Mouse (Mus musculus) intestine, embryonic 14.5 days (tissue): ENCODE results near the gene Ndn. TPM values are rescaled to one million over a fixed set of nuclear protein-coding genes. Genes with fewer than 3 reads are reported as not detected.

Experiments used
- ATAC-seq: fragments of 200-750 bp; cut with Nextera tagmentation; replicated peaks from 2 replicates; pipeline ENCODE4 v1.8.0; 2017; ENCODE audit warnings: low read depth, moderate number of reproducible peaks, moderate TSS enrichment, moderate library complexity; ENCODE audit not compliant: low FRiP score, low TSS enrichment
- DNase-seq: peaks from one replicate; pipeline ENCODE4 v3.0.0-alpha.2; 2018; ENCODE audit warnings: low spot score
- H3K27ac ChIP-seq: fragments of 300-500 bp; sonication (generic); 2 replicates; pipeline ENCODE4 v1.5.1; 2014; ENCODE audit warnings: low read depth, mild to moderate bottlenecking, control low read depth
- H3K27me3 ChIP-seq: fragments of 300-500 bp; sonication (generic); replicated peaks from 2 replicates; pipeline ENCODE4 v1.6.1; 2014; ENCODE audit warnings: low read length, control low read depth; ENCODE audit not compliant: control insufficient read depth, insufficient read depth
- H3K36me3 ChIP-seq: fragments of 300-500 bp; sonication (generic); 2 replicates; pipeline ENCODE4 v1.6.1; 2014; ENCODE audit warnings: low read length, control low read depth; ENCODE audit not compliant: control insufficient read depth, insufficient read depth
- H3K4me1 ChIP-seq: fragments of 300-500 bp; sonication (generic); replicated peaks from 2 replicates; pipeline ENCODE4 v1.6.1; 2014; ENCODE audit warnings: low read length, control low read depth, mixed read lengths; ENCODE audit not compliant: control insufficient read depth, insufficient read depth
- H3K4me2 ChIP-seq: fragments of 300-500 bp; sonication (generic); 2 replicates; pipeline ENCODE4 v1.6.1; 2014; ENCODE audit warnings: low read length
- H3K4me3 ChIP-seq: fragments of 300-500 bp; sonication (generic); 2 replicates; pipeline ENCODE4 v1.5.1; 2014; ENCODE audit warnings: low read depth, low read length, control low read depth, mixed read lengths
- H3K9ac ChIP-seq: fragments of 300-500 bp; sonication (generic); 2 replicates; pipeline ENCODE4 v1.6.1; 2014; ENCODE audit warnings: mild to moderate bottlenecking, low read length
- H3K9me3 ChIP-seq: fragments of 300-500 bp; sonication (generic); 2 replicates; pipeline ENCODE4 v1.6.1; 2016; ENCODE audit warnings: low read length, control low read depth; ENCODE audit not compliant: control insufficient read depth
- WGBS: fragments of 180-500 bp; shearing (Covaris S2); extraction: QIAGEN DNeasy Blood & Tissue Kit; methylation state at CpG from one replicate; pipeline ENCODE4 v1.1.7; 2014; 5-methylcytosine and 5-hydroxymethylcytosine counted together
- polyA plus RNA-seq: library from polyadenylated mRNA; unstranded; fragments of >200 nt; fragmentation: Nextera tagmentation; extraction: Ambion mirVana; gene quantifications from 2 replicates; pipeline ENCODE4 v1.2.1, GENCODE M21; 2014

Ndn gene
- 76.1 and 82.9 TPM in 2 replicates for polyA plus RNA-seq

- no peaks in the 10 kb centered on the region for H3K4me1 ChIP-seq
- no peak within 1 kb of the TSS for H3K4me3 ChIP-seq
- H3K36me3 ChIP-seq, result no peaks in the 10 kb centered on the region
- H3K9me3 ChIP-seq, result no peaks in the 10 kb centered on the region
- H3K27ac ChIP-seq, result no peak within 1 kb of the TSS
- no peak within 1 kb of the TSS for H3K4me2 ChIP-seq
- H3K9ac ChIP-seq, result no peak within 1 kb of the TSS
- 49% methylated on average over 1 of the region's 1 CpGs for whole genome bisulfite sequencing
- ATAC-seq, result no peak
- no peak for DNase-seq
- no peaks in the 10 kb centered on the region for H3K27me3 ChIP-seq
Observed at GRCm38 (mm10) chr7:62346269-62346668, at the start of gene Ndn. Gene Ndn (plus strand): TSS chr7:62346569.

GRCm38 (mm10) chr7:62302451-62302850 is 43.9 kb upstream of the Ndn start:
- H3K27ac ChIP-seq, result no peak overlapping the region
- no peaks in the 10 kb centered on the region for H3K36me3 ChIP-seq
- H3K9ac ChIP-seq, result no peak overlapping the region
- H3K4me2 ChIP-seq, result no peak overlapping the region
- H3K9me3 ChIP-seq, result no peaks in the 10 kb centered on the region
- 85% methylated on average over 3 of the region's 3 CpGs for WGBS
- H3K4me1 ChIP-seq, result no peaks in the 10 kb centered on the region
- H3K27me3 ChIP-seq, result no peaks in the 10 kb centered on the region
- ATAC-seq (no peak), DNase-seq (no peak)
- no peak overlapping the region for H3K4me3 ChIP-seq

GRCm38 (mm10) chr7:62306896-62307614 is 39.3 kb upstream of the Ndn start:
- Histone ChIP-seq H3K9ac (no peak overlapping the region), H3K4me3 (no peak overlapping the region), H3K27ac (no peak overlapping the region), H3K9me3 (no peaks in the 10 kb centered on the region), H3K27me3 (no peaks in the 10 kb centered on the region), H3K4me1 (no peaks in the 10 kb centered on the region), H3K36me3 (no peaks in the 10 kb centered on the region), H3K4me2 (no peak overlapping the region)
- 52% methylated on average over 6 of the region's 6 CpGs for WGBS
- ATAC-seq (no peak), DNase-seq (no peak)

DNA sequence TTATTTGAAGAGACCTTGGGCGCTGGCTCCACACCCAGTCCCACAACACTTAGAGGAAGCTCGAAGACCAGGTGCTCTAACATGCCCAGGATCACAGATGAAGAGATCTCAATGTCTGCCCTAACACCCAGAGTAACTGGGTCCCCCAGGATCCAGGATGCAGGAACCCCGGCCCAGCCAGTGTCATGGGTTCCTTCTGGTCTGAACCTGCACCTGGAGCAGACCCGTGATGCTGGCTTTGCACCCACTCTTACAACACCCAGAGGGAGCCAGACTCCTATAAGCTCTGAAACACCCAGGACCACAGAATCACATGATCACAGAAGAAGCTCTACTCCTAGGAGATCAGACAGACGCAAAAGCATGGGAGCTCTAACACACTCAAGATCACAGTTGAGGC is 29.6 kb upstream of the Ndn start:
- no peaks in the 10 kb centered on the region for H3K9me3 ChIP-seq
- no peak overlapping the region for H3K9ac ChIP-seq
- no peak overlapping the region for H3K4me2 ChIP-seq
- H3K27me3 ChIP-seq, result no peaks in the 10 kb centered on the region
- WGBS, result 74% methylated on average over 5 of the region's 5 CpGs
- ATAC-seq (no peak), DNase-seq (no peak)
- no peaks in the 10 kb centered on the region for H3K4me1 ChIP-seq
- no peak overlapping the region for H3K27ac ChIP-seq
- H3K36me3 ChIP-seq, result no peaks in the 10 kb centered on the region
- no peak overlapping the region for H3K4me3 ChIP-seq

DNA sequence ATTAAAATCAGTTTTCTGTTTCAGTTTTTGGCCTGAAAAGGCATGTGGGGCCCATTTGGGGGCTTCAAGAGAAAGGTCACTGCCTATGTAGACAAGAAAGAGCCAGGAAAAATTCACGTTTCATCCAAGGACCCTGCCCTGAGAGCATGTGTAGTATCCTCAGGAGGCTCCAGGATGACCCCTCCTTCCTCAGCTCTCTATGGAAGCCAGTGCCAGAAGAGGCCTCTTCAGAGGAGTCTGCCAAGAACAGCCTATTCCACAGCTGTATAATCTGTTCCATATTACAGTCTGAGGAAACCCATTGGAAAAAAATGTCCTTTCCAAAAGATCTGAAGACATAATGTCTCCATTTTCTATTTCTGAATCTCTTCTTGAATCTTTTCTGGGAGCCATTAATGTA is 958 bp upstream of the Ndn start:
- H3K27ac ChIP-seq, result no peak overlapping the region
- DNase-seq, result no peak
- WGBS, result 32% methylated on average over 1 of the region's 1 CpGs

DNA sequence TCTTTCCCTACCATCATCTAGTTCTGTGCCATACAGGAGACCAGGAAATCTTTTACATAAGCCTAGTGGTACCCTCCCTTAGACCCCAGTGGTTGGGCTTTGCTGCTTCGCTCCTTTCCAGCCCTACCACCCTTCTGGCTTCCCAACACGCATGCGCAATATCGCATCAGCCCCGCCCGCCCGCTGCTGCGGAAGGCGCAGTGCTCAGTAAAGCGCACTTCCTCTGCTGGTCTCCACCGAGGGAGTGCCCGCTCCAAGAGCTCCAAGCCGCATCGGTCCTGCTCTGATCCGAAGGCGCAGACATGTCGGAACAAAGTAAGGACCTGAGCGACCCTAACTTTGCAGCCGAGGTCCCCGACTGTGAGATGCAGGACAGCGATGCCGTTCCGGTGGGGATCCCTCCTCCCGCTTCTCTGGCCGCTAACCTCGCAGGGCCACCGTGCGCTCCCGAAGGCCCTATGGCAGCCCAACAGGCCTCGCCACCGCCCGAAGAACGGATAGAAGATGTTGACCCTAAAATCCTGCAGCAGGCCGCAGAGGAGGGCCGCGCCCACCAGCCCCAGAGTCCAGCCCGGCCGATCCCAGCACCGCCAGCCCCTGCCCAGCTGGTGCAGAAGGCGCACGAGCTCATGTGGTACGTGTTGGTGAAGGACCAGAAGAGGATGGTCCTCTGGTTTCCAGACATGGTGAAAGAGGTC is 1.9 kb downstream of the Ndn start:
- Histone ChIP-seq H3K4me1 (no peaks in the 10 kb centered on the region), H3K36me3 (no peaks in the 10 kb centered on the region), H3K9me3 (no peaks in the 10 kb centered on the region), H3K4me3 (peak overlapping the region; percentile 50), H3K27me3 (no peaks in the 10 kb centered on the region), H3K9ac (peak overlapping the region; percentile 38), H3K27ac (no peak overlapping the region; the same call in 1 of the 2 replicates), H3K4me2 (peak overlapping the region; percentile 56)
- WGBS, result 19% methylated on average over 42 of the region's 42 CpGs
- ATAC-seq (peak; percentile 93), DNase-seq (peak; percentile 73)

More for the DNA sequence above, 958 bp upstream of the Ndn start:
- Histone ChIP-seq H3K27me3 (no peaks in the 10 kb centered on the region), H3K36me3 (no peaks in the 10 kb centered on the region), H3K4me1 (no peaks in the 10 kb centered on the region), H3K9ac (no peak overlapping the region), H3K9me3 (no peaks in the 10 kb centered on the region), H3K4me3 (no peak overlapping the region), H3K4me2 (no peak overlapping the region)
- no peak for ATAC-seq

DNA sequence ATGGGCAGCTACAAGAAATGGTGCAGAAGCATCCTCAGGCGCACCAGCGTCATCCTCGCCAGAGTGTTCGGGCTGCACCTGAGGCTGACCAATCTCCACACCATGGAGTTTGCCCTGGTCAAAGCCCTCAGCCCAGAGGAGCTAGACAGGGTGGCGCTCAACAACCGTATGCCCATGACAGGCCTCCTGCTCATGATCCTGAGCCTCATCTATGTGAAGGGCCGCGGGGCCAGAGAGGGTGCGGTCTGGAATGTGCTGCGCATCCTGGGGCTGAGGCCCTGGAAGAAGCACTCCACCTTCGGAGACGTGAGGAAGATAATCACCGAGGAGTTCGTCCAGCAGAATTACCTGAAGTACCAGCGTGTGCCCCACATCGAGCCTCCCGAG is 2.4 kb downstream of the Ndn start:
- WGBS, result 33% methylated on average over 17 of the region's 17 CpGs
- no peaks in the 10 kb centered on the region for H3K4me1 ChIP-seq
- no peaks in the 10 kb centered on the region for H3K9me3 ChIP-seq
- no peaks in the 10 kb centered on the region for H3K27me3 ChIP-seq
- DNase-seq (peak; percentile 49), ATAC-seq (0 out of 2 replicates have a peak, but pooled peaks have one; percentile 24)
- no peaks in the 10 kb centered on the region for H3K36me3 ChIP-seq
- peak overlapping the region; percentile 38 for H3K9ac ChIP-seq
- H3K4me2 ChIP-seq, result peak overlapping the region; percentile 56
- peak overlapping the region; percentile 50 for H3K4me3 ChIP-seq
- no peak overlapping the region for H3K27ac ChIP-seq

GRCm38 (mm10) chr7:62351266-62351665 is 4.9 kb downstream of the Ndn start:
- no peaks in the 10 kb centered on the region for H3K9me3 ChIP-seq
- no peak overlapping the region for H3K4me3 ChIP-seq
- no peak overlapping the region for H3K27ac ChIP-seq
- H3K36me3 ChIP-seq, result no peaks in the 10 kb centered on the region
- no peak overlapping the region for H3K9ac ChIP-seq
- no peak for DNase-seq
- no peak for ATAC-seq
- no peak overlapping the region for H3K4me2 ChIP-seq
- WGBS, result 49% methylated on average over 8 of the region's 8 CpGs
- H3K27me3 ChIP-seq, result no peaks in the 10 kb centered on the region
- H3K4me1 ChIP-seq, result no peaks in the 10 kb centered on the region
